Mouse (Mus musculus) frontal cortex, postnatal 36 days (tissue): ENCODE data around the gene Smim24.

Experiments used
- DNase-seq, 2 experiments: peaks; one replicate each; pipeline ENCODE4 v3.0.0; 2022; ENCODE audit warnings: low spot score in 2 of 2

Gene Smim24

DNA sequence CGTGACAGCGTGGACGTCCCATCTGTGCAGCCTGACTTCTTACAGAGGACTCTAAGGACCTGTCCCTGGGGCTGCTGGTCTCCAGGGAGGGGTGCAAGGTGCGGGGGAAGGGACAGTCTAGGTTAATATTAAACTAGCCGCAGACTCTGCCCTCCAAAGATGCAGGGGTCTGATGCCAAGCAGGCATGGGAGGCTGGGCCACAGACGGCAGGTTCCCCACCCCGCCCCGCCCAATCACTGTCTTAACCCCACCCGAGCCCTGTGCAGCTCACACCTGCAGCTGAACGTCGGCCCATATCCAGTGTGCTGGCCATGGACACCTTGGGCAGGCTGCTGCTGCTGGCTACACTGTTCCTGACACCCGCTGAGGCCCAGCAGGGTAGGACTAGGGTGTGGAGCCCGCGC, at the start of gene Smim24:
Smim24 (plus strand) TSS at position 271 of the 405 bp plus-strand sequence.
- DNase-seq = no peak

DNA sequence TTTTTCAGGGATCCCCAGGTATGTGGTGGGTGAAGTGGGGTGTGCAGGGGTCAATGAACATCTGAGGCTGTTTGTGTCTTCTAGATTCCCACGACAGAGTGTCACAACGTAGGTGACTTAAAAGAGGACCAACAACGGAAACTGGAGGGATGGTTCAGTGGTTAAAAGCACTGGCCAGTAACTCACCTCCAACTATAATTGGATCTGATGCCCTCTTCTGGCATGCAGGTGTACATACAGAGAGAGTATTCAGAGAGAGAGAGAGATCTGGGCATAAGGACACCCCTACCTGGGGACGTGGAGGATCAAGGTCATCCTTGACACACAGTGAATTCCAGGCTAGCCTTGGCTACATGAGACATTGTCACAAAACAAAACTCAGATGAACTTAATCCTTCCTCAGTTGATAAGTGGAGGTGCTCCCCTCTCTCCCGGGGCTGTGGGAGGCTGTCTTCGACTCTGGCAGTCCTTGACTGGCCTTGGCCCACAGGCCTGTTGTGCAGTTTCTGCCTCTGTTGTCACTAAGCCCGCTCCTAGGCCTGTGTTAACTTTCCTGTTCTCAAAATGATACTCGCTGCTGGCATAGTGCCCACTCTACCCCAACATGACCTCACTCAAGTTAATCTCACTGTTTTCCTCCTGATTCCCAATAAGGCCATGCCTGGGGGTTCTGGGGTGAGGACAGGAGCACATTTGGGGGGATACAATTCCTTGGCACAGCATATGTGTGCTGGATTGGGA, 48.3 kb upstream of the Smim24 start:
- DNase-seq = no peak

DNA sequence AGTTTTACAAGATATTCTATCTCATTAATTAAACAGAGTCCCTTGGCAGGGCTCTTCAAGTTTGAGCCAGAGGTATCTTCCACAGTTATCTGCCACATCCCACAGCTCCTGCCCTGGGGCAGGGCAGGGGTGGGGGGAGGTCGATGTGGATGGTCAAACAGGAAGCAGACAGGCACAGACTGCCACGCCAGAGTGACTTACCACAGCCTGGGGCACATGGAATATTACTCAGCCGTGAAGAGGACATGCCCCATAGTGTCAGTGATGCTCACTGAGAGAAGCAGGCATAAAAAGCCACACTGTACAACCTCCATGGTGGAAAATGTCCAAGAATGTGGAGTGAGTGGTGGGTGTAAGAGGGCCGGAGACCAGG, 47.7 kb upstream of the Smim24 start:
- no peak for DNase-seq

DNA sequence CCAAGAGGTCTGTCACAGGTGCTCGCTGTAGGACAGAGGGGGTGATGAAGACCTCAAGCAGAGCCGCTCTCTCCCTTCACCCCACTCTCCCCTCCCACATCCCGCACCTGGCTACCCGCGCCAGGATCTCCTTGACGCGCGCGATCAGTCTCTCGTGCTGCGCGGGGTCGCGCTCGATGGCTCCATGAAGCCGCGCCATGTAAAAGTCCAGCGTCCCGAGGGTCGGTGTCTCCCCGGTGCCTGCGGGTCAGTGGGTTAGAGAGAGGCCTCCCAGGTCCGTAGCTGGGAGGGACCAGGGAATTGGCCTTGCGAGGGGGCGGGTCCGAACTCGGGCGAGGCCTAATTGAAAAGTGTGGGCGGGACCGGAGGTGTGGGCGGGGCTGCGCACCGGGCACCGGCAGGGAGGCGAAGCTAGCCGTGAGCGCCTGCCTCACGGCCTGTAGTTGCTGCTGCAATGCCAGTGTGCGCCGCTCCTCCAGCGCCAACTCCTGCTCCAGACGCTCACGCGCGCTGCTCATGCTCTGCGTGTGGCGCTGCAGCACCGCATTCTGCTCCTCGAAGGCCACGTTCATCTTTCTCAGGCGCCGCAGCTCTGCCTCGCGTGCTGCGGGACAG, 46.3 kb upstream of the Smim24 start:
- peak in 1 of 2 experiments; percentile 70 for DNase-seq

DNA sequence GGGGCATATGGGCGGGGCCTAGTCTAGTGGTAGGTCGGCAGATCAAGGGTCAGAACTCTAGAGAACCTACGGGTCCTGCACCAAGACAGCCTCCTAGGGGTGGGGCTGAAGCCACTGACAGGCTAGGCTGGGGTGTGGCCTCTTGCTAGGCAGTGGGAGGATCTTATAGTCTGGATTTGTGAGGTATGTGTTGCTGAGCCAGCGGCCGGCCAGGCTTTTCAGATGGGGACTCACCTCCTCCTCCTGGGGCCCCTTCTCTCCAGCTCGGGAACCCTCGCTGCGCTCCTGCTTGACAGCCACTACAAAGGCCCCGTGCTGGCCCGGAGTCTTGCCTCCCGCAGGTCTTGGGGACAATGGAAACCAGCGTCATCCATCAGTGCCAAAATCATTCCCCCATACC, 43.7 kb upstream of the Smim24 start:
- DNase-seq = no peak

DNA sequence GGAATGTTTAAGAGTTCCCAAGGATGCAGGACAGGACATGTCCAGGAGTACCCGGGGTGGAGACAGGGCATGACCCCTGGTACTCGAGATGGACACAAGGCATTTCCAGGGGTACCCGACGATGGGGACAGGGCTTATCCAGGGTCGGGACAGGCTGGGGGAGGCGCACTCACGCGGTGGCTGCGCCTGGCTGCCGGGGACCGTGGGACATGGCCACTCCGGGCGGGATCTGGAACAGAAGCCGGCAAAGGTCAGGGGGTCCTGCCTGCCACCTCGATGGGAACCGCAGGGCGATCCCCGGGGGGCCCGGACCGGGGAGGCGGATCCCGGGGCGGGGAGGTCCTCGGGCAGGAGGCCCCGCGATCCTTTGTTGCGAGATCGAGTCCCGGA, 42.9 kb upstream of the Smim24 start:
- no peak for DNase-seq

DNA sequence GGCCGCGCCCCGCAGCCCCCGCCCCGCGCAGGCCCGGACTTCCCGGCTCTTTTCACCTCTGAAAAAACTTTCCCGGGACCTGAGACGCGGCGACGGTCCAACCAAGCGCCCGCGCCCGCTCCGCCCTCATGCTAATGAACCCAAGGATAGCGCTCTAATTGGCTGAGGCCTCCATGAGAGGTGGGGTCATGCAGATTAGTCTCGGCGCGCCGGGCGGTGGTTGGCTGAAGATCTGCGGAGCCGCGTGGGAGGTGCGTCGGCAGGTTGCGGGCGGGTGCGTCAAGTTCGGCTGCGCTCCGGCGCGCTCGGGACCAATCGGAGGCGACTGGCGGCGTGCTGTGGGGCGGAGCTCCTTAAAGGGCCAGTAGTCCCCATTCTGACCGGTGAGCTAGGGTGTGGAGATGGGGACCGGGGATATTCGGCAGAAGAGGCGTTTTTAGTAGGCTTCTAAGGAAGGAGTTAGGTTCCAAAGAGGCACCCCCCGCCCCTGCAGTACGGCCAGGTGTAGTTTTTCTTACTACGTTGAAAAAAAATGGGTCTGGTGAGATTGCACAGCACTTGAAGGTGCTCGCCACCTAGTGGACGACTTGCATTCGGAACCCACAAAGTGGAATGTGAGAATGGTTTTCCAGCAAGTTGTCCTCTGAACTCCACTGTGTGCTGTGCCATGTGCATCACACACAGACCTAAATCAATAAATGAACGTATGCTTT, 42.3 kb upstream of the Smim24 start, which contains the start of gene Hmg20b:
Hmg20b (minus strand) TSS at position 130 of the 713 bp plus-strand sequence.
- peak; percentile 100 for DNase-seq

DNA sequence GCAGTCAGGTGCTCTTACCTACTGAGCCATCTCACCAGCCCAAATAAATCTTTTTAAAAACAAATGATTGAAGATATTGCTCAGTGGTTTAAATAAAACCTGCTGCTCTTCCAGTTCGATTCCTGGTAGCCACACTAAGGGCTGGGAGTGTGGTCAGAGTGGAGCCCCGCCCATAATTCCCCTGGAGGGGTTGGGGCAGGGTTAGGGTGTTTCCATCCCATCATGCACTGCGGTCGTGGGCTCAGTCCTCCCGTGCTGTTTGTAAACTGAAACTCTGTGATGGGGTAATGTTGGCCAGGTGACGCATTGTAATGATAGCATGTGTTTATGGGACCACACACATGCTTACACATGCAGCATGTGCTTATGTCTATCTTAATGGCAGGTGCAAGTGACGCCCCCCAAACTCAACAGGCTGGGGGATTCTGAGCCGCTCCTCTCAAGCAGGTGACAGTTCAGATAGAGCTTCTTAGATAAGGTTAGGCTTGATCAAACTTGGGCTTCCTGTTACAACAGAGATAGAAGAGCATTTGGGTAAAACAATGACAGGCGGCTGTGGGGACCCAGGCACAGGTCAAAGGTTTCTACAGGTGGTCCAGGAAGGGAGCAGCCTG, 41.1 kb upstream of the Smim24 start:
- DNase-seq = no peak

DNA sequence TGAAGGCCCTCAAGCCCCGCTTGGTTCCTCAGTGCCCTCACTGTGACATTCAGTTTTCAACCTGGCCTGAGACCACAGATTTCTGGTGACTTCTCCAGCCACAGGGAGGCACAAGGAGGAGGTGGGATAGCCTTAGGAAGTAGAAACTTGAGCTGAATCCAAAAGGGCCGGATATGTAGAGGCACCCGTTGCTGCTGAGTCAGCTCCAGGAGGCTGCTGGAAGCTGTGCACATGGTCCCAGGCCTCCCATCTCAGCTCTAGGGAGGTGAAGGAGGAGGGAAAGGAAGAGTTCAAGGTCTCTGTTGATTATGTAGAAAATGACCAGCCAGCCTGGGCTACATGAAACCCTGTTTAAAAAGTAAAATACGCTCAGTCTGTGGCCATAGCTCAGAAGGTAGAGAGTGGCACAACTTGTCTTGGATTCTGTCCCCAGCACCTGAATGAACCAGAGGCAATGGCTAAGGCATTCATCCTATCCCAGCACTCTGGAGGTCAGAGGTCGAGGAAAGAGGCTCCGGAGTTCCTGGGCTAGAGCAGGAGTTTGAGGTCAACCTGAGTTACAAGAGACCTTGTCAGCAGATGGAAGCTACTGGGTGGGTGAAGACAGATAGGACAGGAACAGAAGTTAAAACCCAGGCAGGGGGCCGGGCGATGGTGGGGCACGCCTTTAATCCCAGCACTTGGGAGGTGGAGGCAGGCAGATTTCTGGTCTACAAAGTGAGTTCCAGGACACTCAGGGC, 37.9 kb upstream of the Smim24 start:
- no peak for DNase-seq

DNA sequence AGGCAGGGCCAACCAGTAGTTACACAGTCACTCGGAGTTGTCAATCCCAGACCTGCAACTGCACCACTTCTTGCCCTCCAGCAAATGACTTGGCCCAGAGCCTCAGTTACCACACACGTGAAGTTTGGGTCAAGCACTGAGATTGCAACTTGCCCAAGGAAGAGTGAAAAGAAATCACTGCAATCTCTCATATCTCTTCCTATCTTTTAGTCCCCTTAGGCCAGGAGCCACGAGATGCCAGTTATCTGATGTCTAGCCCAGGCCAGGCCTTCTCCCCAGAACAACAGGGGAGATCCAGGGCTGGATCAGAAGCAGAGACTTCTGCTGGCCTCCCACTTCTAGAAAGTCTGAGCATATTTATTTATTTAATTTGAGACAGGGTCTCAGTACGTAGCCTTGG, 37.3 kb upstream of the Smim24 start:
- DNase-seq = no peak

DNA sequence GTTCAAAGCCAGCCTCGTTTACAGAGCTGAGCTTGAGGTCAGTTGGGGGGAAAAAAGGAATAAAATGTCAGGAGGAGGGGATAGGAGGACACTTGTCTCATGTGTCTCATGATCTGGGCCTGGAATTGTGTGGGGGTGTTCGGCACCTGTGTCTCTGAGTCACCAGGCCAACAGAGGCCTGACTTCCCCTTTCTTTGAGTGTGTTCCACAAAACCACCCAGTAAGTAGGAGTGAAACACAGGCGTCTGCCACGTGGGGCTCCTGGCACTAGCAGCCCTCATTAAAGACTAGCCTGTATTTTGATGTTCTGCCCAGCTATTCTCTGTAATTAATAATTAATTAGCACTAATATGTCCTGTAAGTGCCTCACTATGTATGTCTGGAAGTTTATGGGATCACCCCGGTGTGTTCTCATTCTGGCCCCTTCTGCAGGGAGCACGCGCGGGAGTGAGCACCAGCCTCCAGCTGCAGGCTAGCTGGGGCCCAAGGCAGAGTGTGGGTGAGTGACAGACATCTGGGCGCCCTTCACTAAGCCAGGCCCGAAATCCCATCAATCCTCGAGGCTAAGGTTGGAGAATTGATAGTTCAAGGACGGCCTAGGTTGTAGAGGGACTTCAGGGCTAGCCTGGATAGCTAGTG, 36.4 kb upstream of the Smim24 start:
- no peak for DNase-seq

DNA sequence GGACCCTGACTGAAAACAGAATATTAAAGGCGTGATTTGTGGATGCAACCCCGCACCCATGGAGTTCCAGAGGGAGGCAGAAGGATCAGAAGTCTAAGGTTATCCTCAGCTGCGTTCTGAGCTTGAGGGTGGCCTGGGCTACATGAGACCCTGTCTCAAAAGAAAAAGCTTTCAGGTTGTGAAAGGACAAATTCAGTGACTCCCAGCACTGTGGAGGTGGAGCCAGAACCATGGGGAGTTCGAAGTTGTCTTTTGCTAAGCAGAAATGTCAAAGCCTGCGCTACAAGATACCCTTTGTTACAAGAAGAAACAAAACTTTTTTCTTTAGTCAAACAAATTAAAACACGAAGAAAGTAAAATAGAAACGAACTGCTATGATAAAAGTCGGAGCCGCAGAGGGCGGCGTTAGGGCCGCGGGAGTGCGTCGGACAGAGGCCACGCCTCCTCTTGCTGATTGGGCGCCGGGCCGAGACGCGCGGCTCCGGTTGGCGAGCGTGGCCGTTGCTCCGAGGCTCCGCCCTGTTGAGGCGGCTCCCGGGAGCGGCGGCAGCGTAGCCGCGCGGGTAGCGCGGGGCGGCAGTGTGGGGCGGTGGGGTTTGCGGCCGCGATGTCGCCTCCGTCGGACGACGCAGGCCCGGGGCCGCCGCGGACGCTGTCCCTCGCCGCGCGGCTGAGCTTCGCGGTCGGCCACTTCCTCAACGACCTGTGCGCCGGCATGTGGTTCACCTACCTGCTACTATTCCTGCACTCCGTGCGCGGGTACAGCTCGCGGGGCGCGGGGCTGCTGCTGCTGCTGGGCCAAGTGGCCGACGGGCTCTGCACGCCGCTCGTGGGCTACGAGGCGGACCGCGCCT, 35.6 kb upstream of the Smim24 start, which contains the start of gene Mfsd12:
Mfsd12 (plus strand) TSS at position 501 of the 854 bp plus-strand sequence.
- peak; percentile 87 to 92 for DNase-seq

DNA sequence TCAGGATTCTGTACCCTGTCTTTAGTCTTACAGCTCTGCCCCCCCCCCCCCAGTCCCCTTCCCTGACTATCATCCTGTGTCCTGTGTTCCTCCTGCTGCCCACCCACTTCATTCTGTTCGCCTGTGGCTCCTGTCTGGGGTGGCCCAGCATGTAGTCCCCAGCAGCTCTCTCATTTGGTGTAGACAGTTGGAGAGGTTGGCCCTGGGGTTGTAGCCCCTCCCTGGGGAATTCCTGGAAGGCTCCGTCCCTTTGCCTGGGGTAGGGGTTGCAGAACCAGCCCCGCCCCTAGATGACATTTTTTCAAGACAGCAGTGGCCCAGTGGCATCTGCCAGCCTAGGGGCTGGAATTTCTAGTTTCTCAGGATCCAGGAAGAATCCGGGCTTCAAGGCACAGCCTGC, 34.6 kb upstream of the Smim24 start:
- DNase-seq = no peak

DNA sequence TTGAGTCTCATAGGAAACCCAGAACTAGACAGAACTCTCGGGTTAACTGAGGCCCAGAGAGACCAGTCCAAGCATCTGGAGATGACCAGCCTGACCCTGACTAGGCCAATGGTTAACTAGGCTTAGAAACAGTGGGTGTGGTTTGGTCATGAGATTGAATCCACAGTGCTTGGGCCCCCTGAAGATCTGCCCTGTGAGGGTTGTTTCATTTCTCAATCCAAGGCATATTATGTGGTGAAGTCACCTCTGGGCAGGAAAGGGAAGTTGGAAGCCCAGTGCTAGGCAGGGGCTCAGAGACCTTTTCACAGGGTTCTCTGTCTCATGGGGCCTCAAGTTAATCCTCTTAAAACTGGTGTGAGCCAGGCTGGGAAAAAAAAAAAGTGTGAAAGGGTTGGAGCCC, 34.0 kb upstream of the Smim24 start:
- no peak for DNase-seq

DNA sequence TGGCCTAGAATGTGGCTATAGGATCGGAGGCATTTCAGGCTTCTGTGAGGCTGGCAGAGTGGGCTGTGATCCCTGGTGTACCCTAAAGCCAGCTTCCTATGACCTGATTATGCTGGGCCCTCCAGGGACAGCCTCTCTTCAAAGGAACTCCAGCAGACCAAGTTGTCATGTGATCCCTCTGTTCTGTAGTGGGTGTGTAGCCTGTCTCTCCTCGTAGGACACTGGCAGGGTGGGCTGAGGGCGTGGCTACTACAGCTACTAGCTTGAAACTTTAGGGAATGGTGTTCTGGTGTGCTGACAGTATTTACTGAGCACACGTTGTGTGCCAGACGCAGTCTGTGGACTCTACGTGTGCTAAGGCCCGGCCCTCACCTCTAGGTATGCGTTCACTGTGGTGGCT, 32.1 kb upstream of the Smim24 start:
- DNase-seq = no peak

DNA sequence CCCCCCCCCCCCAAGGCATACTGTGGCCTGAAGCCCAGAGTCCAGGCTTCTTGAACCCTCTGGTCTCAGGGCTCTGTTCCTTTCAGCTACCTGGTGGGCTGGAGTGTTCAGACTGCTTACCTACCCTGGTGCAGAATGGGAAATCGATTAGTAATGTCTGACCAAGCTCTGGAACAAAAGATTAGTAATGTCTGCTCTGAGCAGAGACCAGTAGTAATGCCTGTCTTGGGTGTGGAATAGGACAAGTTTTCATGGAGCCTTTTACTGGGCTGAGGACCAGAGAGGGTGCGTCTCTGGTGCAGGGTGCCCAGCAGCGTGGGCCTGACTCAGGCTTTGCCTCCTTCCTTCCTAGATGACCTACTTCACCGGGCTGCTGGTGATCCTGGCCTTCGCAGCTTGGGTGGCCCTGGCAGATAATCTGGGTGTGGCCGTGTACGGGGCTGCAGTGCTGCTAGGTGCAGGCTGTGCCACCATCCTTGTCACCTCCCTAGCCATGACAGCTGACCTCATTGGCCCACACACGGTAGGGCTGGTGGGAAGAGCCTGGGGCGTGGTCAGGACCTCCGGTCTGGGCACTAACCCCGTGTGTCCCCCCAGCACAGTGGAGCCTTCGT, 30.4 kb upstream of the Smim24 start:
- DNase-seq = no peak

DNA sequence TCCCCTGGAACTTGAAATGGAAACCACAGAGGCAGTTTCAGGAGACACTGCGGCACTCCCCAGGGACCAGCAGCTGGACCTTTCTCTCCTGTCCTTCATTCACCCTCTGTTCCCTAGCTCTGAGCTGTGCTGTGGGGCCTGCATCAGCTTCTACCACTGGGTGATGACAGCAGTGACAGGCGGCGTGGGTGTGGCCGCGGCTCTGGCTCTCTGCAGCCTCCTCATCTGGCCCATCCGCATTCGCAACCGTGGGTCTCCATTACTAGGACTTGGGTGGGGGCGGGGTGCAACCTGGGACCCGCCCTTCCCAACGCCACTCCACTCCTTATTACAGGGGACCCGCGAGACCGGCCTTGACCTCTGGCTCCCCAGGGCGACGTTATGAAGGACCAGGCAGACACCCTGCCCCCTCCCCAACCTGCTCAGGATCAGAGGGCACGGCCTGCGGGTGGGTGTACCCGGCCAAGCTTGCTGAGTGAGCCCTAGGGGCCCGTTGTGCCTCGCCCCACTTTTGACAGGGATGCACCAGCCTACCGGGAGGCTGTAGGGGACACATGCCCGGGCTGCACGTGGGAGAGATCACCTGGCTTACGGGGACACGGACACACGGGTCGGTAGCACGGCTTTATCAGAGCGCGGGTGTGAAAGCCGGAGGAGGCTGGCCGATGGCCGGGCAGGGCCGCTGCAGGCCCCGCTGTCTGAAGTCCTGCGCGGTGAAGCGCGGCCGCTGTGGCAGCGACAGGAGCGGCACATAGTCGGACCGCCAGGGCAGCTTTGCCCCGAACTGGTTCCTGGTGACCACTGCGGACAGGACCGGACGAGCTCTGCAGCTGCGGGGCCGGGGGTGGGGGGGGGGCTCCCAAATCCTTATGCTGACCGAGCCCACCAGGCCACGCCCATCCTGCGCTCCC, 29.2 kb upstream of the Smim24 start:
- DNase-seq = no peak

DNA sequence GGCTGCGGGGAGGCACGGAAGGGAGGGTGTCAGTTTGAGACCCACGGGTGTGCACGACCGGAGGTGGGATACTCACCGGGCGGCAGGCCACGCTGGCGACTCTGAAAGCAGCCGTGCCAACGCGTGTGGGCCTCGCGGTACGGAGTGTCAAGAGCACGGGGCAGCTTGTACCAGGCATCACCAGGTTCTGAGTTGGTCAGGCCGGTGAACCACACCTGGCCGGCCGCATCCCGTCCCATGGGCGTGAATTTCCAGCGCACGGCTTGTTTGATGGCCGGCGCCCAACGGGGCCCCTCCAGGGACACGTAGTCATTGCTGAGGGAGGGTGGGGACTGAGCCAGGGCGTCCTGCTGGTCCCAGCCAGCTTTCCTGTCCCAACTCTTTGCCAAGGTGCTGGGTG, 28.2 kb upstream of the Smim24 start:
- no peak for DNase-seq

DNA sequence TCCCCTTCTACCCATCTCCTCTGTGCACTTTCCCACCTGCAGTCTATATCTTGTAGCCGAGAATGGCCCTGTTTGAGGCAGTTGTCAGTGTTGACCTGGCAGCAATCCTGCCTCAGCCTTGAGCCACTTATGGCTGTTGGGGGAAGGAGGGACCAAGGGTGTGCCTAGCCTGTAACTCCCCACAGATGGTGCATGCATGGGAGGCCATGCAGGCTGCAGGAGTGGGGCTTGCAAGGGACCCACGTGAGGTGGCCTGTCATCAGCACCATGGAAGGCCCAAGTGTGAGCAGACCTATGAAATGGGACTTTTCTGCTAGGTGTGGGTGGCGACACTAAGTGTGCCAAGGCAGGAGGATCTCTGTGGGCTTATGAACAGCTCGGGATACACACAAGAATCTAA, 27.8 kb upstream of the Smim24 start:
- DNase-seq = peak in 1 of 2 experiments; percentile 63
